Comparison of ENCODE assay signal across 16 mouse cellular contexts in genomic region chr6:135218330-135218729, GRCm38 (mm10). TPM values are rescaled to one million over a fixed set of nuclear protein-coding genes. Genes with fewer than 3 reads are reported as not detected.
DNase-seq lines count a peak whose midpoint lies in the region; ATAC-seq and TF ChIP-seq lines count a peak whose summit lies in the region.
"Had no signal": no experiment of that assay in that cellular context is flagged by ENCODE, and none has a peak within 500 bp of the region (broad histone marks: within the 10 kb centered on the region; RNA-seq: fewer than 3 reads in every experiment).

No protein-coding gene starts in this region.

- DNase-seq in heart, postnatal 10 days: no peak
- peak; percentile 50 for DNase-seq in 416B (ENCODE audit: low read depth)
- DNase-seq in adrenal gland, adult 2 months: no peak
- DNase-seq in urinary bladder, postnatal 10 days (ENCODE audit: low spot score): no peak
- DNase-seq in right cerebral cortex, postnatal 14 days: no peak
- DNase-seq: cerebellum, adult 9-11 months; gastrocnemius, postnatal 25 days; lung, postnatal 4 days; right cerebral cortex, postnatal 25 days had no signal

- H3K4me2 ChIP-seq in heart, embryonic 16.5 days (ENCODE audit: low read depth, low read length): no peak overlapping the region
- H3K4me2 ChIP-seq in embryonic facial prominence, embryonic 15.5 days (replicated peaks): no peak overlapping the region
- H3K4me2 ChIP-seq: intestine, embryonic 15.5 days had no signal

- TF ChIP-seq CTCF in small intestine, adult 2 months (IDR thresholded peaks at IDR 0.05; ENCODE audit: extremely low read depth, insufficient read length, insufficient replicate concordance, low read depth, low read length): no peak

- H3K9ac ChIP-seq in heart, embryonic 16.5 days (ENCODE audit: low read length): no peak overlapping the region
- H3K9ac ChIP-seq in embryonic facial prominence, embryonic 15.5 days: no peak overlapping the region
- H3K9ac ChIP-seq: intestine, embryonic 15.5 days; liver, embryonic 14.5 days had no signal

- intact Hi-C loops in heart, postnatal 10 days (cut with DNase I): no loop called here

- no peak for TF ChIP-seq POLR2A in small intestine, adult 2 months (IDR thresholded peaks at IDR 0.05; ENCODE audit: low read depth, low read length)

- H3K9me3 ChIP-seq in heart, embryonic 16.5 days (replicated peaks; ENCODE audit: control insufficient read depth, low read length): no peaks in the 10 kb centered on the region
- no peaks in the 10 kb centered on the region for H3K9me3 ChIP-seq in embryonic facial prominence, embryonic 15.5 days (replicated peaks)
- H3K9me3 ChIP-seq: intestine, embryonic 15.5 days had no signal

- no peak overlapping the region for H3K4me3 ChIP-seq in heart, embryonic 16.5 days (ENCODE audit: low read length)
- no peak overlapping the region for H3K4me3 ChIP-seq in embryonic facial prominence, embryonic 15.5 days (replicated peaks)
- H3K4me3 ChIP-seq in small intestine, adult 2 months (ENCODE audit: low read depth, low read length): no peak overlapping the region; the same call in 1 of the 2 replicates
- H3K4me3 ChIP-seq: intestine, embryonic 15.5 days; left cerebral cortex, adult 2 months had no signal

- WGBS in heart, embryonic 16.5 days: 58% methylated on average over 8 of the region's 8 CpGs
- 40% methylated on average over 8 of the region's 8 CpGs for WGBS in embryonic facial prominence, embryonic 15.5 days
- 67% methylated on average over 8 of the region's 8 CpGs for WGBS in small intestine, adult 2 months

- 0 out of 2 replicates have a peak, but pooled peaks have one; percentile 39 for ATAC-seq in heart, embryonic 16.5 days (replicated peaks; ENCODE audit: extremely low read depth, insufficient read depth, low FRiP score)
- no peak for ATAC-seq in embryonic facial prominence, embryonic 15.5 days (ENCODE audit: insufficient number of reproducible peaks, low FRiP score, low TSS enrichment, low read depth)
- ATAC-seq: forebrain, embryonic 14.5 days; intestine, embryonic 15.5 days had no signal

- no peaks in the 10 kb centered on the region for H3K4me1 ChIP-seq in heart, embryonic 16.5 days (ENCODE audit: control insufficient read depth, insufficient read depth, low read length)
- H3K4me1 ChIP-seq in embryonic facial prominence, embryonic 15.5 days: peaks cover 17% of the 10 kb centered on the region
- no peaks in the 10 kb centered on the region for H3K4me1 ChIP-seq in small intestine, adult 2 months (ENCODE audit: control insufficient read depth, insufficient read depth, insufficient read length, low read length)
- H3K4me1 ChIP-seq: intestine, embryonic 15.5 days had no signal

- H3K27ac ChIP-seq in heart, embryonic 16.5 days (ENCODE audit: low read length): no peak overlapping the region
- peak overlapping the region; percentile 65; the same call in 1 of the 2 replicates for H3K27ac ChIP-seq in embryonic facial prominence, embryonic 15.5 days (replicated peaks)
- H3K27ac ChIP-seq in small intestine, adult 2 months (ENCODE audit: insufficient read depth, low read depth, low read length): peak overlapping the region; percentile 56
- H3K27ac ChIP-seq: intestine, embryonic 15.5 days; left cerebral cortex, adult 2 months; liver, embryonic 14.5 days had no signal

- no peaks in the 10 kb centered on the region for H3K27me3 ChIP-seq in heart, embryonic 16.5 days (ENCODE audit: control insufficient read depth, insufficient read depth, low read length)
- H3K27me3 ChIP-seq in embryonic facial prominence, embryonic 15.5 days: no peaks in the 10 kb centered on the region
- H3K27me3 ChIP-seq in small intestine, adult 2 months (ENCODE audit: control insufficient read depth, insufficient read depth, low read length): no peaks in the 10 kb centered on the region
- H3K27me3 ChIP-seq: intestine, embryonic 15.5 days had no signal

- no peaks in the 10 kb centered on the region for H3K36me3 ChIP-seq in heart, embryonic 16.5 days (ENCODE audit: control insufficient read depth, insufficient read depth)
- peaks cover 5% of the 10 kb centered on the region; the same call in 1 of the 2 replicates for H3K36me3 ChIP-seq in embryonic facial prominence, embryonic 15.5 days
- peaks cover 55% of the 10 kb centered on the region for H3K36me3 ChIP-seq in small intestine, adult 2 months (ENCODE audit: control insufficient read depth, insufficient read depth, low read length)

RNA-seq across cellular contexts. Expression of gene Hebp1, which starts 20.5 kb away (rescaled TPM):
- 11.9 and 15.1 TPM in 2 replicates for polyA plus RNA-seq in heart, embryonic 16.5 days (2015; fragmentation: Nextera tagmentation; extraction: Ambion mirVana)
- total RNA-seq in heart, postnatal 10 days (2021): 10 to 100 TPM; 58.5 to 59.0 TPM
- 10.7 and 11.4 TPM in 2 replicates for polyA plus RNA-seq in embryonic facial prominence, embryonic 15.5 days (2015; fragmentation: Nextera tagmentation; extraction: Ambion mirVana)
- 4.9 and 7.4 TPM in 2 replicates for polyA plus RNA-seq in small intestine, adult 2 months (2012; rRNA removed)
- 10 to 100 TPM; 18.0 to 27.6 TPM for total RNA-seq in adrenal gland, adult 2 months (2021)
- polyA plus RNA-seq in adrenal gland, adult 2 months (2012; rRNA removed): 9.5 and 13.4 TPM in 2 replicates

RNA-seq across cellular contexts. Expression of gene Fam234b, which starts 20.6 kb away (rescaled TPM):
- 11.0 and 12.2 TPM in 2 replicates for polyA plus RNA-seq in heart, embryonic 16.5 days (2015; fragmentation: Nextera tagmentation; extraction: Ambion mirVana)
- 1 to 10 TPM; 5.6 to 7.5 TPM for total RNA-seq in heart, postnatal 10 days (2021)
- 24.8 and 25.1 TPM in 2 replicates for polyA plus RNA-seq in embryonic facial prominence, embryonic 15.5 days (2015; fragmentation: Nextera tagmentation; extraction: Ambion mirVana)
- polyA plus RNA-seq in small intestine, adult 2 months (2012; rRNA removed): 6.9 and 22.5 TPM in 2 replicates
- total RNA-seq in adrenal gland, adult 2 months (2021): 10 to 100 TPM; 13.8 to 31.3 TPM
- 14.0 and 21.0 TPM in 2 replicates for polyA plus RNA-seq in adrenal gland, adult 2 months (2012; rRNA removed)

RNA-seq across cellular contexts. Expression of gene Gsg1, which starts 35.8 kb away (rescaled TPM):
- polyA plus RNA-seq in heart, embryonic 16.5 days (2015; fragmentation: Nextera tagmentation; extraction: Ambion mirVana): 0.64 and 0.66 TPM in 2 replicates
- under 1 TPM; 0.32 to 0.89 TPM for total RNA-seq in heart, postnatal 10 days (2021)
- 2.1 and 2.6 TPM in 2 replicates for polyA plus RNA-seq in embryonic facial prominence, embryonic 15.5 days (2015; fragmentation: Nextera tagmentation; extraction: Ambion mirVana)
- polyA plus RNA-seq in small intestine, adult 2 months (2012; rRNA removed): 0.84 and 1.4 TPM in 2 replicates
- not detected for total RNA-seq in adrenal gland, adult 2 months (2021)
- 0.18 TPM in 1 of 2 replicates, not detected in the other for polyA plus RNA-seq in adrenal gland, adult 2 months (2012; rRNA removed)
- total RNA-seq: gastrocnemius, postnatal 25 days; left cerebral cortex, adult 2 months had no signal
